Mouse (Mus musculus) CH12F3 (cell line): ENCODE results near the gene Akap10.

Experiments used
- in situ Hi-C: fragments of 300-500 bp; cut with MboI; formaldehyde crosslinking; loops from 2 replicates; pipeline ENCODE4 v1.14.3; 2020; ENCODE audit warnings: low sequenced_read_pairs

The Akap10 gene

DNA sequence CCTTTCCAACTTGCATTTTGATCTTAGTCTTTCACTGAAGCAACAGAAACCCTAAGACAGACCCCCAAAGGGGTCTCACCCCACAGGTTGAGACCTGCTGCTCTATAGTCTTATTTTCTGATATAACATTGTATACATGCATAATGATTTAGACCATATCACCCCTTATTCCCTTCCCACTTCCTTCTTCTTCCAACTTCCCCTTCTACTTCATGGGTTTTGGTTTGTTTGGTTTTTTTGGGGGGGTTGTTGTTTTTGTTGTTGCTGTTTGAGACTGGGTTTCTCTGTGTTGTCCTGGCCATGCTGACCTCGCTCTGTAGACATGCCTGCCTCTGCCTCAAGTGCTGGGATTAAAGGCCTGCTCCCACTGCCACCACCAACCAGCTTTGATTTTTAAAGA is 90.9 kb downstream of the Akap10 start:
- in situ Hi-C loops: no loop called here
